Mouse (Mus musculus): ENCODE results near the gene Acap2. TPM values are rescaled to one million over a fixed set of nuclear protein-coding genes. Genes with fewer than 3 reads are reported as not detected.

Acap2 gene
- polyA plus RNA-seq, 1 experiment = 56.7 TPM

GRCm38 (mm10) chr16:31209911-31210310 is 8.9 kb upstream of the Acap2 start:
- DNase-seq (ENCODE audit: extremely low spot score in 1 of 2, low spot score in 1 of 2) = no peak

- DNase-seq (ENCODE audit: extremely low spot score in 1 of 2, low spot score in 1 of 2) = no peak
These were observed 4.7 kb upstream of the Acap2 start for GRCm38 (mm10) chr16:31205726-31206125.

- DNase-seq (ENCODE audit: extremely low spot score in 1 of 2, low spot score in 1 of 2) = no peak
These were observed 4.1 kb upstream of the Acap2 start for GRCm38 (mm10) chr16:31205187-31205586.

GRCm38 (mm10) chr16:31204216-31204615 is 3.2 kb upstream of the Acap2 start:
- peak in 1 of 2 experiments; percentile 78 for DNase-seq (ENCODE audit: extremely low spot score in 1 of 2, low spot score in 1 of 2)

GRCm38 (mm10) chr16:31201704-31202103 is 659 bp upstream of the Acap2 start:
- DNase-seq (ENCODE audit: extremely low spot score in 1 of 2, low spot score in 1 of 2) = no peak

DNA sequence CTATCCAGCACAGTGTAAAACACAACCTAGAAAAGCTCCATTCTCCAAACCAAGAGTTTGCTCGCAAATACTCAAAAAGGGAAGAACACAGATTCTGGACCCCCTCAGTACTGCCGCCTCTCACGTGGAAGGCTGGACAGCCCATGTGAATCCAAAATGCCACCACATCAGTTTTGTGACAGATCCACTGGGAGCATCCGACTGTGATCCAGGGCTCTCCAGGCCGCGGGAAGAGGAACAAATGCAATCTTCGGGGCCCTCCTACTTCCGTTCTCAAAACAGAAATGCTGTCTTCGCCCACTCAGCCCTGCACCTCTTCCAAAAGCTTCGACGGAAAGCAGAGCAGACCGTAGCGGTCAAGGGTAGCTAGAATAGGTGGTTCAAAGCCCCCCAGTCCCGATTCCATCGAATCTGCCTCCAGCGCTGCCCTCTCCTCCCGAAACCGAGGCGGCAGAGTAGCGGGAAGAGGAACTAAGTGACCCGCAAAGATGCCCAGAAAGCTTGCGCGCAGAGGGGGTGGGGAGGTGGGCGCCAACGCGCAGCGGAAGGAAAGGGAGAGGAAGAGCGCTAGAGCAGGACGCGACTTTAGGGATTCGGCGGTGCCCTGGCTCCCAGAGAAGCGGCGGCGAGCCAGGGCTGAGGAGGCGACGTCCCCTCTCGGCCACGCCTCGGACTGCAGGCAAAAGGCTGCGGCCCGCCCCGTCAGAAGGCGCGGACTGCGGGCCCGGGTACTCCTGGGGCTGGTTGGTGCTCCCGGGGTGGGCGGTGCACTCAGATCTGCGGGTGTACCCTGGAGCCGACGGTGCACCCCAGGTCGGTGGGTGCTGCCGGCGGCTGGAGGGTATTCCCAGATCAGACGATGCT is 887 bp downstream of the Acap2 start:
- DNase-seq (ENCODE audit: extremely low spot score in 1 of 2, low spot score in 1 of 2) = peak; percentile 53 to 79

DNA sequence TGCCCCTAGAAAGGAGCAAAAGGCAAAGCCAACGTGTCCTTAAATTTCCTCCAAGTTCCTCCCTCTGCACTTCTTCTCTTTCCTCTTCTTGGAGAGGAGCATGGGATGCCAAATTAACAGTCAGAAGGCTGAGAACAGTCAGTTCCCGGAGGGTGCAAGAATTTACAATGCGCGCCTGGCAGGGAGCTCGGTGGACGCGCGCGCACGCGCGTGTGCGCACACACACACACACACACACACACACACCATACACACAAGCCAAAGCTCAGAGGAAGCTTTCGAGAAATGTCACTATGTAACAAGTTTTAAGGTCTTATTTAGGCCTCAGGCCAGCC is 1.5 kb downstream of the Acap2 start:
- peak in 1 of 2 experiments; percentile 60 for DNase-seq (ENCODE audit: extremely low spot score in 1 of 2, low spot score in 1 of 2)

- no peak for DNase-seq (ENCODE audit: extremely low spot score in 1 of 2, low spot score in 1 of 2)
These were observed 4.1 kb downstream of the Acap2 start for GRCm38 (mm10) chr16:31196971-31197370.

GRCm38 (mm10) chr16:31192526-31192925 is 8.5 kb downstream of the Acap2 start:
- no peak for DNase-seq (ENCODE audit: extremely low spot score in 1 of 2, low spot score in 1 of 2)

DNA sequence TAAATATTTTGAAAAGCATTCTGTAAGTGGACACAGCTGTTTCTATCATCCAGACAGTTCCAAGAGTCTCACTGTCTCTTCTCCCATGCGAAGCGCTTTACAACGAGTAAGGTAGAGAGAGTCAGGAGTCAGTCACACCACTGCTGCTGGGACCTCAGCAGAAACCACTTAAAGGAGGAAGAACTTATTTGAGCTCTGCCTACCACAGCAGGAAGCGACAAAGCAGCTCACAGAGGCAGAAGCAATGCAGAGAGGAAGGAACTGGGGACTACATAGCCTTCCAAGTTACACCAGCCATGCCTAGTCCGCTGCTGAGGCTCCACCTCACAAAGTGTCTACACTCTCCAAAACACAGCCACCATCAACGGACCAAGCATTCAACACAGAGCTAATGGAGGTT is 9.2 kb downstream of the Acap2 start:
- no peak for DNase-seq (ENCODE audit: extremely low spot score in 1 of 2, low spot score in 1 of 2)

GRCm38 (mm10) chr16:31190426-31190825 is 10.6 kb downstream of the Acap2 start:
- DNase-seq (ENCODE audit: extremely low spot score in 1 of 2, low spot score in 1 of 2) = no peak

- no peak for DNase-seq (ENCODE audit: extremely low spot score in 1 of 2, low spot score in 1 of 2)
These were observed 11.8 kb downstream of the Acap2 start for GRCm38 (mm10) chr16:31189291-31189690.

DNA sequence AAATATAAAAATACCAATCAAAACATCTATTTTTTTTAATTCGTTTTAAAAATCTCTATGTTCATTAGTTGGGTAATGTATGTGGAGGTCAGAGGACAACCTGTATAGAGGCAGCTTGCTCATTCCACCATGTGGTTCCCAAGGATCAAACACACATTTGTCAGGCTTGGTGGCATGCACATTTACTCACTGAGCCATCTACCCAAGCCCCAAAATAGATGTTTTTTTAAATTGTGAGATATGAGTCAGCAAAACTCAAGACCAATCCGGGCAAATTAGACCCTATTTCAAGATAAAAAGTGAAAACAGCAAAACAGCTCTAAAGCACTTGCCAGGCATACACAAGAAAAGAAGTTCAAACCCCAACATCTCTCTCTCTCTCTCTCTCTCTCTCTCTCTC is 12.2 kb downstream of the Acap2 start:
- no peak for DNase-seq (ENCODE audit: extremely low spot score in 1 of 2, low spot score in 1 of 2)

DNA sequence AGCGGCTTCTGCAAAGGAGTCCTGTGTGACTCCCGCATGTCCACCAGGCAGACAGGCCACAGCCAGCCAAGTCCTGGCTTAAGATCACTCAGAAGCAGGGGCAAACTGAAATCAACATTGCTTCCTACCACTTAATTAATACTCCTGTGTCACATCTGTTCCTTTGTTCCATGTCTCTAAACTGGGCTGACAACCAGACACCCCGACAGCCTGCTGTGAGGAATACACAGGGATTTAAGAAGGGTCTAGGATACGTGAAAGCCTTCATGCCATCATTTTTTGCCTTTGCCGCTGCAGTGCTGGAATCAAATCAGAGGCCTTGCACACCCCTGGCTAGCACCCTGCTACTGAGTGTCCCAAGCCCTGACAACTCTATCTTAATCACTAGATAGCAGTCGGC is 12.8 kb downstream of the Acap2 start:
- no peak for DNase-seq (ENCODE audit: extremely low spot score in 1 of 2, low spot score in 1 of 2)

- no peak for DNase-seq (ENCODE audit: extremely low spot score in 1 of 2, low spot score in 1 of 2)
These were observed 13.9 kb downstream of the Acap2 start for GRCm38 (mm10) chr16:31187192-31187591.

GRCm38 (mm10) chr16:31185757-31186156 is 15.3 kb downstream of the Acap2 start:
- DNase-seq (ENCODE audit: extremely low spot score in 1 of 2, low spot score in 1 of 2) = no peak

DNA sequence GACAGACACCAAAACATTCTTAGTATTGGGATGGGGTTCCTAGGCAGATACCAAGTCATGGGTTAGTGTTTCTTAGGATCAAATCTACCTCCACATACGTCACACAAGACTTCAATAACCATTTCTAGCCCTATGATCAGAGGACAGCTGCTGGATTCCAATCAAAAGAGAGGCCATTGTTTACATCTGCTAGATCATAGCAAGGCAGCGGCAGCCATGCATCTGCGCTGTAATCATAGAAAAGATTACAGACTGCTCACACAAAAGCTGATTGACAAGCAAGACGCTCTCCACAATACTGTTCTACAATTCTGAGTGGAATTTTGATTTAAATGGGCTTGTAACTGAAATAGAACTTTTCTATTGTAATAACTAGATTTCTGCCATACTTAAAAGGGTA is 16.3 kb downstream of the Acap2 start:
- no peak for DNase-seq (ENCODE audit: extremely low spot score in 1 of 2, low spot score in 1 of 2)

DNA sequence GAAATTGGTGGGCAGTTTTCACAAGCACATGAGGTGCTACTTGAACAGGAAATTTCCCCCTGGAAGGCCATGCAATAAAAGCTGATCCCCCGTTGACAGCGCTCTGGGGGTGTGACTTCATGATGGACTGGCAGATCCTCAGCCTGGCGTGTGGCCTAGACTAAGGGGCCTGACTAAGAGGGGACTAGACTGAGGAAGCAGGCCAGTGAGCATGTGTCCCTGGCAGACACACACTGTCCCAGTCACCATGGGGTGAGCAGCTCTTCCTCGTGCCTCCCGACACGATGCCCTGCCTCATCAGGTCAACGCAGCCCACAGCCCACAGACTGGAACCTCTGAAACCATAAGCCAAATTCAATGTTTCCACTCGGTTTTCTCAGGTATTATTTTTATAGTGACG is 18.5 kb downstream of the Acap2 start:
- DNase-seq (ENCODE audit: extremely low spot score in 1 of 2, low spot score in 1 of 2) = no peak

DNA sequence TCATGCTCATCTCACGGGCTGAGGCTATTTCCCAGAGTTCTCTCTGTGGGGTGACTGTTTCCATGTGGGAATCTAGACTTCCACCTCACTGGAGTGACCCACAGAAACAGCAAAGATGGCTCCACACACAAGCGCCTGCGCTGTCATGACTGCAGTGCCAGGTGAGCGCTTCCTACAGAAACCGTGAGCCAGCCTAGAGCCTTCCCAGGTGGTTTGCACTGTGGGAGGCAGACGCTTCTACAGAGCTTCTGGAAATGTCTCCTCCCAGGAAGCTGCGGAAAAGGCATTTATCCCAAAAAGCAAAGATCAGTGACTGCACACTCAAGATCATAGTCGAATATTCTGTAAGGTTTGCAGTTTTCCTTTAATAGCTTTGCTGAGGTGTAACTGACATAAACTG is 20.2 kb downstream of the Acap2 start:
- no peak for DNase-seq (ENCODE audit: extremely low spot score in 1 of 2, low spot score in 1 of 2)

DNA sequence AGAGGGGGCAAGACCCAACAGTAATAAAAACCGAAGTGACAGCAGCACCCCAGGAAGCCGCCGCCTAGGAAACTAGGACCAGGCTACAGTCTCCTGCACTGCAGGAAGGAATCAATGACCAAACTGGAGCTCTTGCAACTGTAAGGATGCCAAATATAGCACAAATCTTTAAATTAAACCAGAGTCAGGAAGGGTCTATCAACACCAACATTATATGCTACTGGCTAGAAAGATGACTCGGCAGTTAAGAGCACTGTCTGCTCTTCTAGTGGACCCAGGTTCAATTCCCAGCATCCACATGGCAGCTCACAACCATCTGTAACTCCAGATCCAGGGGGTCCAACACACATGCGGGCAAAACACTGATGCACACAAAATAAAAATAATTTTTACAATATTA is 21.7 kb downstream of the Acap2 start:
- no peak for DNase-seq (ENCODE audit: extremely low spot score in 1 of 2, low spot score in 1 of 2)

DNA sequence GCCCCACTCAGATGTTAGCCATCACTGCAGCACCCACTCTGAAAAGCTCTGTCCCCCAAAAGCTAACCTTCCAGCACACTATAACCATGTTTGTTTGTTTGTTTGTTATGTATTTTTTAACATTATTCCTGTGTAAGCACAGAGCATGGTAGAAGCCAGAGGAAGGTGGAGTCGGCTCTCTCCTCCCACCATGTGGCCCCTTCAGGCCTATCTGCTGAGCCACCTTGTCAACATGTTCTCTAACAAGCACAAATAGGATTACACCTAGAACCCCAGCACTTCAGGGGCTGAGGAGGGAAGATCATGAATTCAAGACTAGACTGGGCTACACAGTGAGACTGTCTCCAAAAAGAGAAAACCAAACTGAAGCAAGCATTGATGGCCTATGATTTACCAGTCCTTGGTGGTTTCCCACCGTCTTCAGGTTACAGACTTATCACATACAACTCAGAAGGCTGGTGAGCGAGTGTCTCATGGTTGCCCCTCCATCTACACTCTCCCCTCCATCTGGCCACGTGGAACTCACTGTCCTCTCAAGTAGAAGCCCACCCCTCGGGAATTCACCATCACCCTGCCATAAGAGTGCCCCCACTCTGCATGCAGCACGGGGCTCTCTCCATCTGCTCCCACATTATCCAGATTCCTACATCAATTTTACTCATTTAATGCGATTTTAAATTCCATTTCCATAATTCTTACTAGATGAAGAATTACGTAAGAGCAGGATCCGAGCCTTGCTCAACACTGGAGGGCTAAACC is 26.0 kb downstream of the Acap2 start:
- no peak for DNase-seq (ENCODE audit: extremely low spot score in 1 of 2, low spot score in 1 of 2)

- no peak for DNase-seq (ENCODE audit: extremely low spot score in 1 of 2, low spot score in 1 of 2)
These were observed 28.8 kb downstream of the Acap2 start for GRCm38 (mm10) chr16:31172229-31172628.

Data from frontal cortex, adult 2 months (tissue).